Mouse (Mus musculus) liver, embryonic 15.5 days (tissue): ENCODE data around the gene Lmo7. TPM values are rescaled to one million over a fixed set of nuclear protein-coding genes. Genes with fewer than 3 reads are reported as not detected.

Source experiments
- ATAC-seq: fragments of 200-750 bp; cut with Nextera tagmentation; 2 replicates; pipeline ENCODE4 v1.8.0; 2017; ENCODE audit warnings: moderate number of reproducible peaks, mild to moderate bottlenecking, moderate library complexity; ENCODE audit not compliant: insufficient read depth
- H3K27ac ChIP-seq: fragments of 300-500 bp; sonication (generic); replicated peaks from 2 replicates; pipeline ENCODE4 v1.5.1; 2015; ENCODE audit warnings: mild to moderate bottlenecking, inconsistent platforms
- H3K27me3 ChIP-seq: fragments of 300-500 bp; sonication (generic); 2 replicates; pipeline ENCODE4 v1.6.1; 2015; ENCODE audit warnings: mild to moderate bottlenecking, inconsistent platforms
- H3K36me3 ChIP-seq: fragments of 300-500 bp; sonication (generic); replicated peaks from 2 replicates; pipeline ENCODE4 v1.6.1; 2015; ENCODE audit warnings: moderate library complexity, mild to moderate bottlenecking, inconsistent platforms
- H3K4me1 ChIP-seq: fragments of 300-500 bp; sonication (generic); replicated peaks from 2 replicates; pipeline ENCODE4 v1.6.1; 2015; ENCODE audit warnings: inconsistent platforms
- H3K4me2 ChIP-seq: fragments of 300-500 bp; sonication (generic); 2 replicates; pipeline ENCODE4 v1.6.1; 2015; ENCODE audit warnings: moderate library complexity, mild to moderate bottlenecking, inconsistent platforms
- H3K4me3 ChIP-seq: fragments of 300-500 bp; sonication (generic); replicated peaks from 2 replicates; pipeline ENCODE4 v1.5.1; 2015; ENCODE audit warnings: mild to moderate bottlenecking, inconsistent platforms
- H3K9ac ChIP-seq: fragments of 300-500 bp; sonication (generic); 2 replicates; pipeline ENCODE4 v1.6.1; 2015; ENCODE audit warnings: moderate library complexity, mild to moderate bottlenecking, inconsistent platforms
- H3K9me3 ChIP-seq: fragments of 300-500 bp; sonication (generic); replicated peaks from 2 replicates; pipeline ENCODE4 v1.6.1; 2016; ENCODE audit warnings: inconsistent platforms
- WGBS: fragments of 180-500 bp; shearing (Covaris S2); methylation state at CpG from one replicate; pipeline ENCODE4 v1.1.7; 2015; ENCODE audit warnings: mixed read lengths; ENCODE audit not compliant: insufficient replicate concordance; 5-methylcytosine and 5-hydroxymethylcytosine counted together
- polyA plus RNA-seq: library from polyadenylated mRNA; unstranded; fragments of >200 nt; fragmentation: Nextera tagmentation; extraction: Ambion mirVana; gene quantifications from 2 replicates; pipeline ENCODE4 v1.2.1, GENCODE M21; 2015

The Lmo7 gene
- polyA plus RNA-seq = 2.7 and 3.7 TPM in 2 replicates

GRCm38 (mm10) chr14:101729237-101729971 lies at the start of gene Lmo7, which contains the start of gene Gm9922:
Lmo7 (plus strand) TSS chr14:101729957.
Gm9922 (minus strand) TSS chr14:101729814.
- Histone ChIP-seq H3K9ac (no peak within 1 kb of the TSS), H3K4me3 (peak within 1 kb of the TSS; percentile 54), H3K27me3 (peaks cover 53% of the 10 kb centered on the region), H3K27ac (no peak within 1 kb of the TSS), H3K36me3 (no peaks in the 10 kb centered on the region), H3K9me3 (no peaks in the 10 kb centered on the region), H3K4me1 (no peaks in the 10 kb centered on the region; the same call in 1 of the 2 replicates), H3K4me2 (peak within 1 kb of the TSS; percentile 72)
- ATAC-seq = peak; percentile 37; the same call in 1 of the 2 replicates
- WGBS = under 1% methylated on average over 46 of the region's 51 CpGs

- Histone ChIP-seq H3K27me3 (no peaks in the 10 kb centered on the region), H3K4me3 (no peak overlapping the region), H3K4me2 (no peak overlapping the region), H3K27ac (no peak overlapping the region), H3K36me3 (0 out of 2 replicates have a peak, but pooled peaks cover 4% of the 10 kb centered on the region), H3K4me1 (no peaks in the 10 kb centered on the region), H3K9me3 (no peaks in the 10 kb centered on the region), H3K9ac (no peak overlapping the region)
- 75% methylated on average over 6 of the region's 6 CpGs for WGBS
- ATAC-seq = no peak
Observed at GRCm38 (mm10) chr14:101687696-101688095, 42.1 kb upstream of the Lmo7 start.

- no peak overlapping the region for H3K4me3 ChIP-seq
- H3K27ac ChIP-seq = no peak overlapping the region
- H3K9me3 ChIP-seq = no peaks in the 10 kb centered on the region
- H3K4me1 ChIP-seq = no peaks in the 10 kb centered on the region
- H3K4me2 ChIP-seq = no peak overlapping the region
- 0 out of 2 replicates have a peak, but pooled peaks cover 4% of the 10 kb centered on the region for H3K36me3 ChIP-seq
- no peaks in the 10 kb centered on the region for H3K27me3 ChIP-seq
- ATAC-seq = no peak
- WGBS = 58% methylated on average over 2 of the region's 2 CpGs
- no peak overlapping the region for H3K9ac ChIP-seq
Observed at GRCm38 (mm10) chr14:101688406-101688805, 41.4 kb upstream of the Lmo7 start.

- H3K4me3 ChIP-seq = no peak overlapping the region
Observed at GRCm38 (mm10) chr14:101704479-101704878, 25.3 kb upstream of the Lmo7 start.

GRCm38 (mm10) chr14:101707088-101707487 lies 22.7 kb upstream of the Lmo7 start:
- H3K27ac ChIP-seq = no peak overlapping the region
- no peak for ATAC-seq
- WGBS = 56% methylated on average over 5 of the region's 5 CpGs
- H3K9ac ChIP-seq = no peak overlapping the region
- no peaks in the 10 kb centered on the region for H3K36me3 ChIP-seq
- H3K27me3 ChIP-seq = no peaks in the 10 kb centered on the region
- no peak overlapping the region for H3K4me2 ChIP-seq
- H3K4me3 ChIP-seq = no peak overlapping the region
- H3K9me3 ChIP-seq = no peaks in the 10 kb centered on the region
- H3K4me1 ChIP-seq = no peaks in the 10 kb centered on the region

More at GRCm38 (mm10) chr14:101704479-101704878, 25.3 kb upstream of the Lmo7 start:
- 57% methylated on average over 4 of the region's 4 CpGs for WGBS
- no peaks in the 10 kb centered on the region for H3K36me3 ChIP-seq
- ATAC-seq = no peak
- no peak overlapping the region for H3K27ac ChIP-seq
- no peak overlapping the region for H3K4me2 ChIP-seq
- no peaks in the 10 kb centered on the region for H3K4me1 ChIP-seq
- H3K9me3 ChIP-seq = no peaks in the 10 kb centered on the region
- H3K27me3 ChIP-seq = no peaks in the 10 kb centered on the region
- H3K9ac ChIP-seq = no peak overlapping the region

GRCm38 (mm10) chr14:101714414-101714813 lies 15.3 kb upstream of the Lmo7 start:
- no peak for ATAC-seq
- no peaks in the 10 kb centered on the region for H3K4me1 ChIP-seq
- H3K4me3 ChIP-seq = no peak overlapping the region
- H3K9ac ChIP-seq = no peak overlapping the region
- no peaks in the 10 kb centered on the region for H3K36me3 ChIP-seq
- WGBS = 63% methylated on average over 2 of the region's 2 CpGs
- H3K4me2 ChIP-seq = no peak overlapping the region
- H3K9me3 ChIP-seq = no peaks in the 10 kb centered on the region
- no peaks in the 10 kb centered on the region for H3K27me3 ChIP-seq
- H3K27ac ChIP-seq = no peak overlapping the region

GRCm38 (mm10) chr14:101729972-101730692 lies 375 bp downstream of the Lmo7 start:
- 3% methylated on average over 28 of the region's 28 CpGs for WGBS
- ATAC-seq = no peak
- no peak overlapping the region for H3K27ac ChIP-seq

GRCm38 (mm10) chr14:101733542-101734303 lies 4.0 kb downstream of the Lmo7 start:
- Histone ChIP-seq H3K27me3 (peaks cover 34% of the 10 kb centered on the region), H3K4me2 (no peak overlapping the region), H3K27ac (no peak overlapping the region), H3K9ac (no peak overlapping the region), H3K4me3 (no peak overlapping the region), H3K36me3 (no peaks in the 10 kb centered on the region), H3K9me3 (no peaks in the 10 kb centered on the region), H3K4me1 (no peaks in the 10 kb centered on the region; the same call in 1 of the 2 replicates)
- ATAC-seq = no peak
- 26% methylated on average over 10 of the region's 10 CpGs for WGBS

More at GRCm38 (mm10) chr14:101729972-101730692, 375 bp downstream of the Lmo7 start:
- peak overlapping the region; percentile 54 for H3K4me3 ChIP-seq
- peak overlapping the region; percentile 72 for H3K4me2 ChIP-seq
- no peaks in the 10 kb centered on the region; the same call in 1 of the 2 replicates for H3K4me1 ChIP-seq
- H3K36me3 ChIP-seq = no peaks in the 10 kb centered on the region
- peaks cover 53% of the 10 kb centered on the region for H3K27me3 ChIP-seq
- no peak overlapping the region for H3K9ac ChIP-seq
- no peaks in the 10 kb centered on the region for H3K9me3 ChIP-seq

- ATAC-seq = no peak
- Histone ChIP-seq H3K9me3 (no peaks in the 10 kb centered on the region), H3K27me3 (no peaks in the 10 kb centered on the region), H3K27ac (no peak overlapping the region), H3K36me3 (no peaks in the 10 kb centered on the region), H3K4me2 (no peak overlapping the region), H3K9ac (no peak overlapping the region), H3K4me3 (no peak overlapping the region), H3K4me1 (no peaks in the 10 kb centered on the region)
- WGBS = 47% methylated on average over 4 of the region's 4 CpGs
Observed at GRCm38 (mm10) chr14:101737501-101737900, 7.7 kb downstream of the Lmo7 start.

GRCm38 (mm10) chr14:101746635-101747034 lies 16.9 kb downstream of the Lmo7 start:
- Histone ChIP-seq H3K27me3 (no peaks in the 10 kb centered on the region), H3K4me2 (no peak overlapping the region), H3K27ac (no peak overlapping the region), H3K36me3 (no peaks in the 10 kb centered on the region), H3K9ac (no peak overlapping the region), H3K4me3 (no peak overlapping the region), H3K4me1 (no peaks in the 10 kb centered on the region), H3K9me3 (no peaks in the 10 kb centered on the region)
- ATAC-seq = no peak
- 75% methylated on average over 3 of the region's 3 CpGs for WGBS

- Histone ChIP-seq H3K27ac (no peak overlapping the region), H3K9ac (no peak overlapping the region), H3K9me3 (no peaks in the 10 kb centered on the region), H3K36me3 (no peaks in the 10 kb centered on the region), H3K4me2 (no peak overlapping the region), H3K27me3 (no peaks in the 10 kb centered on the region), H3K4me3 (no peak overlapping the region), H3K4me1 (no peaks in the 10 kb centered on the region)
- 79% methylated on average over 11 of the region's 11 CpGs for WGBS
- no peak for ATAC-seq
Observed at GRCm38 (mm10) chr14:101747811-101748210, 18.1 kb downstream of the Lmo7 start.
